Comparison of ENCODE assay signal across 8 mouse cellular contexts in the genomic region with DNA sequence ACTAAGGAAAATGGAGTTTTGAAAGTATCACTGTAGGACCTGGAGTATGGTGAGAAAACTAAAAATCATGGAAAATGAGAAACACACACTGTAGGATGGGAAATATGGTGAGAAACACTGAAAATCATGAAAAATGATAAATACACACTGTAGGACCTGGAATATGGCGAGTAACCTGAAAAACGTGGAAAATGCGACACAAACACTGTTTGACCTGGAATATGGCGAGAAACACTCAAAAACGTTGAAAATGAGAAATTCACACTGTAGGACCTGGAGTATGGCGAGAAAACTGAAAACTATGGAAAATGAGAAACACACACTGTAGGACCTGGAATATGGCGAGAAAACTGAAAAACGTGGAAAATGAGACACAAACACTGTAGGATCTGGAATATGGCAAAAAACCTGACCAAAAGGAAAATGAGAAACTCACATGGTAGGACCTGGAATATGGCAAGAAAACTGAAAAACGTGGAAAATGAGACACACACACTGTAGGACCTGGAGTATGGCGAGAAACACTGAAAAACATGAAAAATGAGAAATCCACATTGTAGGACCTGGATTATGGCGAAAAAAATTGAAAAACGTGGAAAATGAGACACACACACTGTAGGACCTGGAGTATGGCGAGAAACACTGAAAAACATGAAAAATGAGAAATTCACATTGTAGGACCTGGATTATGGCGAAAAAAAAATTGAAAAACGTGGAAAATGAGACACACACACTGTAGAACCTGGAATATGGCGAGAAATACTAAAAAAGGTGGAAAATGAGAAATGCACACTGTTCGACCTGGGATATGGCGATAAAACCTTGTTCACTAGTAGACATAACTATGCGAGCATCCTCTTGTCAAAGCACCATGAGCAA.
DNase-seq lines count a peak whose midpoint lies in the region; ATAC-seq and TF ChIP-seq lines count a peak whose summit lies in the region.

No protein-coding gene starts in this region.

- H3K9ac ChIP-seq in heart, postnatal 0 days (replicated peaks; ENCODE audit: low read depth, low read length) = no peak overlapping the region
- no peak overlapping the region for H3K9ac ChIP-seq in forebrain, embryonic 15.5 days (replicated peaks)
- H3K9ac ChIP-seq in liver, adult 2 months (ENCODE audit: low read depth, low read length) = no peak overlapping the region
- H3K9ac ChIP-seq in stomach, embryonic 14.5 days (replicated peaks; ENCODE audit: low read depth, low read length) = no peak overlapping the region

- no peaks in the 10 kb centered on the region for H3K36me3 ChIP-seq in heart, postnatal 0 days (replicated peaks; ENCODE audit: control insufficient read depth, insufficient read depth, low read length)
- no peaks in the 10 kb centered on the region for H3K36me3 ChIP-seq in forebrain, embryonic 15.5 days
- H3K36me3 ChIP-seq in liver, adult 2 months (ENCODE audit: control insufficient read depth, insufficient read depth, low read length) = no peaks in the 10 kb centered on the region
- no peaks in the 10 kb centered on the region for H3K36me3 ChIP-seq in stomach, embryonic 14.5 days (ENCODE audit: control insufficient read depth, insufficient read depth, low read length)

- H3K4me3 ChIP-seq in heart, postnatal 0 days (ENCODE audit: low read depth, low read length) = no peak overlapping the region
- H3K4me3 ChIP-seq in forebrain, embryonic 15.5 days = no peak overlapping the region
- no peak overlapping the region for H3K4me3 ChIP-seq in liver, adult 2 months (ENCODE audit: insufficient read depth, low read depth, low read length)
- no peak overlapping the region for H3K4me3 ChIP-seq in stomach, embryonic 14.5 days (ENCODE audit: low read depth, low read length)
- no peak overlapping the region for H3K4me3 ChIP-seq in layer of hippocampus, adult 2 months

- DNase-seq in heart, postnatal 0 days (ENCODE audit: low spot score) = no peak
- DNase-seq in heart, adult 11 months = no peak
- DNase-seq in Patski (ENCODE audit: low read depth, low spot score) = peak; percentile 79
- peak; percentile 45 for DNase-seq in liver, adult 2 months (ENCODE audit: extremely low read depth, low read depth, low spot score)
- no peak for DNase-seq in layer of hippocampus, adult 2 months (ENCODE audit: low spot score in 2 of 2)
- DNase-seq in spleen, adult 12 weeks (ENCODE audit: low spot score) = no peak

- ATAC-seq in heart, postnatal 0 days (ENCODE audit: insufficient read depth, low read depth) = peak; percentile 94
- peak; percentile 100 for ATAC-seq in Patski
- ATAC-seq in forebrain, embryonic 15.5 days (replicated peaks) = peak; percentile 94
- ATAC-seq in stomach, embryonic 14.5 days (ENCODE audit: insufficient number of reproducible peaks, insufficient read depth, low FRiP score, low read depth) = peak; percentile 97

- no peak for TF ChIP-seq CTCF in heart, postnatal 0 days (IDR thresholded peaks at IDR 0.05; ENCODE audit: low read depth)
- TF ChIP-seq CTCF in Patski (IDR thresholded peaks at IDR 0.05) = no peak
- TF ChIP-seq CTCF in liver, adult 2 months (IDR thresholded peaks at IDR 0.05; ENCODE audit: low read depth, low read length) = no peak
- TF ChIP-seq CTCF in layer of hippocampus, adult 2 months (conservative IDR thresholded peaks at IDR 0.05) = no peak

- no peak for TF ChIP-seq POLR2A in liver, adult 2 months (IDR thresholded peaks at IDR 0.05; ENCODE audit: extremely low read depth, insufficient read depth, low read length)

- H3K4me1 ChIP-seq in heart, postnatal 0 days (ENCODE audit: control insufficient read depth, insufficient read depth) = no peaks in the 10 kb centered on the region
- no peaks in the 10 kb centered on the region for H3K4me1 ChIP-seq in forebrain, embryonic 15.5 days
- H3K4me1 ChIP-seq in liver, adult 2 months (ENCODE audit: control insufficient read depth, insufficient read depth, low read length) = no peaks in the 10 kb centered on the region
- no peaks in the 10 kb centered on the region for H3K4me1 ChIP-seq in stomach, embryonic 14.5 days (ENCODE audit: control insufficient read depth, insufficient read depth, low read length)

- no peaks in the 10 kb centered on the region for H3K27me3 ChIP-seq in heart, postnatal 0 days (ENCODE audit: control insufficient read depth, insufficient read depth, low read length)
- H3K27me3 ChIP-seq in Patski = no peaks in the 10 kb centered on the region
- H3K27me3 ChIP-seq in forebrain, embryonic 15.5 days = no peaks in the 10 kb centered on the region
- H3K27me3 ChIP-seq in liver, adult 2 months (ENCODE audit: control insufficient read depth, insufficient read depth, low read length) = no peaks in the 10 kb centered on the region
- no peaks in the 10 kb centered on the region for H3K27me3 ChIP-seq in stomach, embryonic 14.5 days (ENCODE audit: control insufficient read depth, insufficient read depth, low read length)

- H3K4me2 ChIP-seq in heart, postnatal 0 days (ENCODE audit: low read depth, low read length) = no peak overlapping the region
- no peak overlapping the region for H3K4me2 ChIP-seq in forebrain, embryonic 15.5 days (replicated peaks)
- no peak overlapping the region for H3K4me2 ChIP-seq in stomach, embryonic 14.5 days (replicated peaks; ENCODE audit: low read depth, low read length)

- CTCF ChIA-PET in Patski (lab: Charles Lee) = no interaction called here

- TF ChIP-seq EP300 in heart, postnatal 0 days (IDR thresholded peaks at IDR 0.05; ENCODE audit: low read depth) = no peak

- POLR2A ChIA-PET in Patski (lab: Charles Lee) = no interaction called here

- H3K27ac ChIP-seq in heart, postnatal 0 days (ENCODE audit: low read depth) = no peak overlapping the region
- H3K27ac ChIP-seq in forebrain, embryonic 15.5 days (replicated peaks) = no peak overlapping the region
- no peak overlapping the region for H3K27ac ChIP-seq in liver, adult 2 months (replicated peaks; ENCODE audit: insufficient read depth, low read depth, low read length)
- no peak overlapping the region for H3K27ac ChIP-seq in stomach, embryonic 14.5 days (ENCODE audit: low read length)
- no peak overlapping the region for H3K27ac ChIP-seq in layer of hippocampus, adult 2 months

- H3K9me3 ChIP-seq in heart, postnatal 0 days (replicated peaks; ENCODE audit: control insufficient read depth, low read length) = peaks cover 9% of the 10 kb centered on the region
- no peaks in the 10 kb centered on the region for H3K9me3 ChIP-seq in forebrain, embryonic 15.5 days
- H3K9me3 ChIP-seq in stomach, embryonic 14.5 days (ENCODE audit: control insufficient read depth, low read depth, low read length) = peaks cover 8% of the 10 kb centered on the region

- H3K79me2 ChIP-seq in liver, adult 2 months (ENCODE audit: control insufficient read depth, insufficient read depth, low read length) = no peaks in the 10 kb centered on the region

- in situ Hi-C loops in Patski (cut with MboI; ENCODE audit: low pct_unique_long_range_greater_than_20kb) = no loop called here

- WGBS in heart, postnatal 0 days = 59% methylated on average over 19 of the region's 19 CpGs
- 62% methylated on average over 19 of the region's 19 CpGs for WGBS in forebrain, embryonic 15.5 days
- 51% methylated on average over 19 of the region's 19 CpGs for WGBS in liver, adult 2 months
- WGBS in stomach, embryonic 14.5 days = 71% methylated on average over 19 of the region's 19 CpGs

Comparison
In these comparisons a context has a peak if more than half of its experiments do, and no peak if none do; other contexts are left out.
1. DNase-seq: peak in Patski (single experiment) and liver, adult 2 months (single experiment); none in heart, postnatal 0 days (single experiment), heart, adult 11 months (single experiment), layer of hippocampus, adult 2 months (0 of 2) and spleen, adult 12 weeks (single experiment).
2. Peak in every context shown above with its lines, with median percentiles within 50 percentile points of each other: ATAC-seq.